Mouse (Mus musculus) megakaryocyte progenitor cell, adult 5-6 weeks (primary cell): ENCODE results near the gene Plod3. TPM values are rescaled to one million over a fixed set of nuclear protein-coding genes. Genes with fewer than 3 reads are reported as not detected.

Experiments used
- total RNA-seq, 2 experiments: library from RNA; stranded (forward) in 1 of 2; stranded (reverse) in 1 of 2; fragments of 157-497, 149-512 nt in 1 of 2; fragments of 200-1000 nt in 1 of 2; gene quantifications; 2 replicates each; pipeline versions ENCODE4 v1.2.3 to v1.2.4; 2015 to 2017

Gene Plod3
- total RNA-seq, 2 experiments from 2014 or later, result 70.5 to 176 TPM

Other genes with a start within 250 kb of the Plod3 start
- not detected in 2 replicates for gene Col26a1, start 103.8 kb upstream of the Plod3 start, total RNA-seq (2015)
- gene Col26a1, start 103.8 kb upstream of the Plod3 start, total RNA-seq (2017), result not detected in 2 replicates
- 24.7 and 43.5 TPM in 2 replicates for gene Ift22, start 78.9 kb upstream of the Plod3 start, total RNA-seq (2015)
- 6.6 and 9.8 TPM in 2 replicates for gene Ift22, start 78.9 kb upstream of the Plod3 start, total RNA-seq (2017)
- gene Fis1, start 33.7 kb upstream of the Plod3 start, total RNA-seq (2015), result 227 and 237 TPM in 2 replicates
- 110 and 121 TPM in 2 replicates for gene Fis1, start 33.7 kb upstream of the Plod3 start, total RNA-seq (2017)
- gene Cldn15, start 20.4 kb upstream of the Plod3 start, total RNA-seq (2015), result 61.8 and 69.7 TPM in 2 replicates
- gene Cldn15, start 20.4 kb upstream of the Plod3 start, total RNA-seq (2017), result 48.5 and 50.4 TPM in 2 replicates
- gene Znhit1, start 1.0 kb downstream of the Plod3 start, total RNA-seq (2015), result 109 and 115 TPM in 2 replicates
- 41.5 and 49.0 TPM in 2 replicates for gene Znhit1, start 1.0 kb downstream of the Plod3 start, total RNA-seq (2017)
- not detected in 2 replicates for gene Vgf, start 39.4 kb downstream of the Plod3 start, total RNA-seq (2015)
- gene Vgf, start 39.4 kb downstream of the Plod3 start, total RNA-seq (2017), result not detected in 2 replicates
- gene Ap1s1, start 59.1 kb downstream of the Plod3 start, total RNA-seq (2015), result 37.8 and 41.2 TPM in 2 replicates
- gene Ap1s1, start 59.1 kb downstream of the Plod3 start, total RNA-seq (2017), result 67.3 and 87.2 TPM in 2 replicates
- 0.22 TPM in 1 of 2 replicates, not detected in the other for gene Serpine1, start 85.2 kb downstream of the Plod3 start, total RNA-seq (2015)
- gene Serpine1, start 85.2 kb downstream of the Plod3 start, total RNA-seq (2017), result not detected in 2 replicates
- 8.1 and 8.7 TPM in 2 replicates for gene Trim56, start 129.2 kb downstream of the Plod3 start, total RNA-seq (2015)
- gene Trim56, start 129.2 kb downstream of the Plod3 start, total RNA-seq (2017), result 24.7 and 25.6 TPM in 2 replicates
- gene Muc3, start 162.3 kb downstream of the Plod3 start, total RNA-seq (2015), result not detected in 2 replicates
- not detected in 2 replicates for gene Muc3, start 162.3 kb downstream of the Plod3 start, total RNA-seq (2017)
- gene Muc3a, start 225.4 kb downstream of the Plod3 start, total RNA-seq (2015), result 0.69 TPM in 1 of 2 replicates, not detected in the other
- gene Muc3a, start 225.4 kb downstream of the Plod3 start, total RNA-seq (2017), result not detected in 2 replicates